Mouse (Mus musculus) embryonic facial prominence, embryonic 14.5 days (tissue): ENCODE data around the gene Bahcc1. TPM values are rescaled to one million over a fixed set of nuclear protein-coding genes. Genes with fewer than 3 reads are reported as not detected.

Experiments
- ATAC-seq: fragments of 200-750 bp; cut with Nextera tagmentation; 2 replicates; pipeline ENCODE4 v1.8.0; 2017; ENCODE audit warnings: low read depth, moderate number of reproducible peaks, moderate TSS enrichment
- DNase-seq: peaks from one replicate; pipeline ENCODE4 v3.0.0-alpha.2; 2015; ENCODE audit warnings: low spot score
- H3K27ac ChIP-seq: fragments of 300-500 bp; sonication (generic); replicated peaks from 2 replicates; pipeline ENCODE4 v1.5.1; 2014; ENCODE audit warnings: low read depth, mild to moderate bottlenecking, low read length, moderate library complexity
- H3K27me3 ChIP-seq: fragments of 300-500 bp; sonication (generic); replicated peaks from 2 replicates; pipeline ENCODE4 v1.6.1; 2014; ENCODE audit warnings: low read length; ENCODE audit not compliant: control insufficient read depth, insufficient read depth
- H3K36me3 ChIP-seq: fragments of 300-500 bp; sonication (generic); 2 replicates; pipeline ENCODE4 v1.6.1; 2014; ENCODE audit warnings: low read length, mixed read lengths; ENCODE audit not compliant: control insufficient read depth, insufficient read depth
- H3K4me1 ChIP-seq: fragments of 300-500 bp; sonication (generic); 2 replicates; pipeline ENCODE4 v1.6.1; 2014; ENCODE audit warnings: antibody characterized with exemption, low read length; ENCODE audit not compliant: control insufficient read depth, insufficient read depth
- H3K4me2 ChIP-seq: fragments of 300-500 bp; sonication (generic); 2 replicates; pipeline ENCODE4 v1.6.1; 2014; ENCODE audit warnings: low read depth, mild to moderate bottlenecking, low read length, moderate library complexity, mixed read lengths
- H3K4me3 ChIP-seq: fragments of 300-500 bp; sonication (generic); 2 replicates; pipeline ENCODE4 v1.5.1; 2014; ENCODE audit warnings: low read depth, mild to moderate bottlenecking, low read length
- H3K9ac ChIP-seq: fragments of 300-500 bp; sonication (generic); 2 replicates; pipeline ENCODE4 v1.6.1; 2014; ENCODE audit warnings: low read depth, mild to moderate bottlenecking, low read length, moderate library complexity, mixed read lengths
- H3K9me3 ChIP-seq: fragments of 300-500 bp; sonication (generic); 2 replicates; pipeline ENCODE4 v1.6.1; 2016; ENCODE audit warnings: low read length; ENCODE audit not compliant: control insufficient read depth
- WGBS: fragments of 180-500 bp; shearing (Covaris S2); extraction: QIAGEN DNeasy Blood & Tissue Kit; methylation state at CpG from one replicate; pipeline ENCODE4 v1.1.7; 2014; 5-methylcytosine and 5-hydroxymethylcytosine counted together
- polyA plus RNA-seq: library from polyadenylated mRNA; unstranded; fragments of >200 nt; fragmentation: Nextera tagmentation; extraction: Ambion mirVana; gene quantifications from 2 replicates; pipeline ENCODE4 v1.2.1, GENCODE M21; 2014

The Bahcc1 gene
- polyA plus RNA-seq, 1 experiment from 2014 or later, result 11.1 TPM

DNA sequence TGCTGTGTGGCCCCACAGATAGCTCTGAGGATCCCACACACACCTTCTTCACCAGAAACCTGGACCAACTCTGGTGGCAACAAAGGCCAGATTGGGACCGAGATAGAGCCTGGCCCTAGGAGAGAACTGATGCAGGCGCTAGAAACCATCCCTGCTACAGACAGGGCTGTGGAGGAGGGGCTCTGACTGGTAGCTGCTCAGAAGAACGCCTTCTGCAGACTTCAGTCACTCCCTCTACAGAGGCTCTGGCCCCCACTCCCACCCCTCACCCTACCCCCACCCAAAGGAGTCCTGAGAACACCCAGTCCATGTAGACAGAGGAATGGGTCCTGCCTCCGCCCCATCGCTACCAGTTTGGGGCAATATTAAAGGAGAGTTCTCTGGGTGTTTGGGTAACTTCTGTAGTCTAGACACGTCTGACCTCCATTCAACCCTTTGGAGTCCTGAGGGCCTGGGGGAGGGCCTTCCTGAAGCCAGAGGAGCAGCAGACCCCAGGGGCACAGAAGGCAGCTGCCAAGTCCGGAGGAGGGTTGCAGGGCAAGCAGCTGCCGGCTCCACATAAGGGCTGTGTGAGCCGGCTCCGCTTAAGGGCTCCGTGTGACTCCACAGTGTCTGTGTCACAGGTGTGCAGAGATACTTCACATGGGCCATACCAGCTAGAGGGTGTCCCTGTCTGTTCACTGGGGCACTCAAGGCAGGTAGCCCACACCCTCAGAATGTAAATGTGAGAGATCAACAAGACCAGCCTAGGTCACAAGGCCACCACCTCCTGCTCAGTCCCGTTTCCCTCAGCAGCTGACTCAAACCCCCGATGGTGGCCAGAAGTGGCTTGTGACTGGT lies 63.8 kb downstream of the Bahcc1 start:
- WGBS, result 24% methylated on average over 13 of the region's 13 CpGs
- peaks cover 27% of the 10 kb centered on the region for H3K4me1 ChIP-seq
- no peaks in the 10 kb centered on the region for H3K36me3 ChIP-seq
- no peaks in the 10 kb centered on the region for H3K27me3 ChIP-seq
- ATAC-seq, result peak; percentile 46
- H3K9me3 ChIP-seq, result no peaks in the 10 kb centered on the region
- no peak overlapping the region for H3K4me3 ChIP-seq
- no peak overlapping the region for H3K4me2 ChIP-seq
- peak; percentile 64 for DNase-seq
- no peak overlapping the region for H3K9ac ChIP-seq
- no peak overlapping the region for H3K27ac ChIP-seq

DNA sequence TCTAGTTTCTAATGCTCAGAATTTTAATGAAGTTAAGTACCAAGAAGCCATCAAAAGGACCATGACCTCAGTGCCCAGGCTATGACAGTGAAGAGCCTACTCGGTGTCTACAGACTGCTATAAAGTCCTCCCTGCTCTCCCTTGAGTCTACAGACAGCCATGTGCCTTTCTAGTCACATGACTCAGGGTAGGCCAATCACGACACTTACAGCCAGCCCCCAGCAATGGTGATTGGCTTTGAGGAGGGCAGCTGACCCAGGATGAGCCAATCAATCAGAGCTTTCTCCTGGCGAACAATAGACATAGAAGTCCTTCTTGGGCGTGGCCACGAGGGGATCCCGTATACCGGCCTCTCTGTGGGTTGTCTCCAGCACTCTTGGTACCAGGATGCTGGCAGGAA lies 65.0 kb downstream of the Bahcc1 start:
- H3K4me1 ChIP-seq, result peaks cover 25% of the 10 kb centered on the region
- WGBS, result 73% methylated on average over 7 of the region's 7 CpGs

DNA sequence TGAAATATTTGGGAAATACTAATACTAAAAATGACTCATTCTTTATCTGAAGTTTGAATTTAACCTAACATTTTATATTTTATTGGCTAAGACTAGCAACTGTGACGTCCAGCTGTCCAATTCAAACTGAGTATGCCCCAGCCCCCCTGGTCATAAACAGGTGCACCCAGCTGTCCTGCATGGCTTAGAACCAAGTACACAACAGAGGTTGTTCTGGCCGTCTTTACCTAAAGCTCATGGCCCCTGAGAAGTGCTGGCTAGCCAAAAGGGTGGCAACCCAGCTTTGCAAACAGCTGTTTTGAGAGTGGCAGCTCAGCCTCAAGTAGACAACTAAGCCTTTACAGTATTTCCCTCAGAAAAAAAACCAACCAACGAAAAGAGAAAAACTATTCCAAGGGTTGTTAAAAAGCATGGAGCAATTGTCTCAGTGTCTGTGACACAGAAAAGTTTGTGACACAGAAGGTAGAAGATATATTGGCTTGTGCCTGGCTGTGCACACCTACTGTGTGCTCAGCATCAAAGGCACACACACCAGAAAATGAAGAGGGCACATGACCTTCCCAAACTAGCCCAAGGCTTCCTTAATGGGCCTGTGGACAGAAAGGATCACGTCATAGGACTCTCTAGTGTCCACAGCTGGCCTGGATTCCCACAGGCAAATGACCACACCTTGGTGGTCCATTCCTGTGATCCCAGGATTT lies 65.8 kb downstream of the Bahcc1 start:
- Histone ChIP-seq H3K9me3 (no peaks in the 10 kb centered on the region), H3K9ac (no peak overlapping the region), H3K4me3 (no peak overlapping the region), H3K36me3 (no peaks in the 10 kb centered on the region), H3K27me3 (no peaks in the 10 kb centered on the region), H3K27ac (no peak overlapping the region), H3K4me1 (peaks cover 19% of the 10 kb centered on the region), H3K4me2 (no peak overlapping the region)
- 65% methylated on average over 4 of the region's 4 CpGs for WGBS
- ATAC-seq, result no peak
- peak; percentile 62 for DNase-seq

More for the DNA sequence above, 65.0 kb downstream of the Bahcc1 start:
- H3K4me2 ChIP-seq, result no peak overlapping the region
- H3K9me3 ChIP-seq, result no peaks in the 10 kb centered on the region
- DNase-seq, result no peak
- no peak; the same call in 1 of the 2 replicates for ATAC-seq
- no peak overlapping the region for H3K27ac ChIP-seq
- H3K9ac ChIP-seq, result no peak overlapping the region
- H3K27me3 ChIP-seq, result no peaks in the 10 kb centered on the region
- H3K4me3 ChIP-seq, result no peak overlapping the region
- no peaks in the 10 kb centered on the region for H3K36me3 ChIP-seq

DNA sequence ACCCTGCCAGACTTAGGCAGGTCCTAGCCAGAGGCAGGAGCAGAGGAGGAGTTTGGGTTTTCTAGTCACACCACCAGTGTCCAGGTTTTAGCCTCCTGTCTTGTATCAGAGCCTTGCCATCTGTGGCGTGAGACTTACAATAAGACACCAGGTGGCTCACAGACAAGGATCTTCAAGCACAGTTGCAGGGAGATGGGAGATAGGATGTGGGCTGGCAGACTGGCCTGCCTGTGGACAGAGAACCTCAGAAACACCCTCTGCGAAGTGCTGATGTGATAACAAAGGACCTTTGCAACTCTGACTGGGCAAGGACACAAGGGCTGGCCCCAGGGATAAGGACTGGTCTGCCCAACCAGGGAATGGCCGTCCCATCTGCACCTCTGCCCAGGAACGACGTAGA lies 66.7 kb downstream of the Bahcc1 start:
- no peak overlapping the region for H3K9ac ChIP-seq
- H3K4me1 ChIP-seq, result peaks cover 25% of the 10 kb centered on the region
- no peaks in the 10 kb centered on the region for H3K27me3 ChIP-seq
- no peak for DNase-seq
- WGBS, result 46% methylated on average over 5 of the region's 5 CpGs
- H3K4me2 ChIP-seq, result no peak overlapping the region
- H3K27ac ChIP-seq, result no peak overlapping the region
- H3K9me3 ChIP-seq, result no peaks in the 10 kb centered on the region
- no peak for ATAC-seq
- H3K36me3 ChIP-seq, result no peaks in the 10 kb centered on the region
- no peak overlapping the region for H3K4me3 ChIP-seq

DNA sequence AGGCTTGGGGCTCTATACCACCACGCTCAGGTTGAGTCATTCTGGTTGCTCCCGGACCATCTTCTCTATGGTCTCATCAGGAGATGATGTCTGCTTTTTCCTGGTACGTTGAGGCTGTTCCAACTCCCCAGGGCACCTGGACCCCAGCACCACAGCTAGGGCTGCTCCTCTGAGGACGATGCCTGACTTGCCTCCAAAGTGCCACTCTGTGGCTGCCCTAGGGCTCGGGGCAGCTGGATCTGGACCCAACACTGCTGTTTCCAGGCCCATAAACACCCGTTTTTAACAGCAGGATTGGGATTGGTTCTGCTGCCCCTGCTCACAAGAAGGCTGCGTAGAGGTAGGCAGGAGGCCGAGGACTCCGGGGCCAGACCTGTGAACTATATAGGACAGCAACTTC lies 70.4 kb downstream of the Bahcc1 start:
- H3K4me3 ChIP-seq, result no peak overlapping the region
- no peaks in the 10 kb centered on the region for H3K9me3 ChIP-seq
- H3K9ac ChIP-seq, result no peak overlapping the region
- ATAC-seq (no peak), DNase-seq (no peak)
- H3K36me3 ChIP-seq, result no peaks in the 10 kb centered on the region
- H3K27ac ChIP-seq, result no peak overlapping the region
- peaks cover 30% of the 10 kb centered on the region for H3K4me1 ChIP-seq
- WGBS, result 81% methylated on average over 9 of the region's 9 CpGs
- H3K27me3 ChIP-seq, result no peaks in the 10 kb centered on the region
- no peak overlapping the region for H3K4me2 ChIP-seq

DNA sequence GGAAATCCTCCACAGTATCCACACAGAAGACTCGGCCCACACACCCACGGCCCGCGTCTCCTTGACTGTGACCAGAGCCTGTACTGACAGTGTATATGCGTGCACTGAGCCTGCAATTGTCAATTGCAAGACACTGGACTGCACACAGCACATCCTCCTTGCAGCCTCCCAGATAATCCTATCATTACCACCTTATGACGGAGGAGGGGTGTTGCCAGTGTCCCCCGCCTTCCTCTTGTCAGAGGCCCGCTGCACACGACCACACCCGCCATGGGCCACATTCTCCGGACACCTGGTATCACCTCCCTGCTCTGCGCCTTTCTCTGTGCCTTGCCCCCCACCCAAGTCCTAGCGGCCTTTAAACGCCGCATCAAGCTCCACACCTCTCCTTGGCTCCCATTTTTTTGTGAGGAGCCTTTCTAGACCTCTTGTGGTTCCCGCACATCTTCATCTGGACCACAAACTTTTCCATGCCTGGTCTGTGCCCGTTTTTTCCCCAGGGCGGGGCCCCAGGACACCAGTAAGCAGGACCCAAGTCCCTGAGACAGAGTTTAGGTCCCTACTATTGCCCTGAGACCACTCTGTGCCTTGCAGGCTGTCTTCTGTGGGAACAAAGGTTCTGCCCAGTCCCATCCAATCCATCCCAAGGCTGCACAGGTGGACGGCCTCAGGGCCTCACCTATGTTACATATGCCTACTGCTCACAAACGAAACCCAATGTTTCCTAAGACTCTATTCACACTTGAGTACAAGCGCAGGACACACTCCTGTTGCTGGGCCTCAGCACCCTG lies 71.0 kb downstream of the Bahcc1 start:
- H3K36me3 ChIP-seq, result no peaks in the 10 kb centered on the region
- peak overlapping the region; percentile 91; the same call in 1 of the 2 replicates for H3K4me2 ChIP-seq
- ATAC-seq (no peak), DNase-seq (no peak)
- peaks cover 30% of the 10 kb centered on the region for H3K4me1 ChIP-seq
- no peaks in the 10 kb centered on the region for H3K27me3 ChIP-seq
- WGBS, result 85% methylated on average over 21 of the region's 21 CpGs
- H3K4me3 ChIP-seq, result no peak overlapping the region
- H3K27ac ChIP-seq, result no peak overlapping the region
- H3K9ac ChIP-seq, result no peak overlapping the region
- no peaks in the 10 kb centered on the region for H3K9me3 ChIP-seq

DNA sequence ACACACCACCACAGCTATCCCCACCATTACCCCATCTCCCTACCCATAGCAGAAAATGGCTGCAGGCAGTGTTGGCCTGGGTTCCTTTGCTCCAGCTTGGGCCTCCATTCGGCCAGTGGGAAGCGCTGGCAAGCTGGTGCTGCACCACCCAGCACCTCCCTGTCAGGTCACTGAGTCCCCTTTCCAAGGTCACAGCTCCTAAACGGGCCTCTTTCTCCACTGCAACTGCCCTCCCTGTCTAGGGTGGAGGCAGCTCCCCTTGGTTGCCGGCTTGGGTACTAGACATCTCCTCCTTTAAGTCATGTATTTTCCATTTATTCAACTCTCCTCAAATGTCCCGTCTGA lies 71.6 kb downstream of the Bahcc1 start:
- no peak overlapping the region; the same call in 1 of the 2 replicates for H3K27ac ChIP-seq
- H3K4me1 ChIP-seq, result peaks cover 30% of the 10 kb centered on the region
- H3K27me3 ChIP-seq, result no peaks in the 10 kb centered on the region
- 32% methylated on average over 5 of the region's 5 CpGs for WGBS
- H3K9ac ChIP-seq, result peak overlapping the region; percentile 62; the same call in 1 of the 2 replicates
- no peaks in the 10 kb centered on the region for H3K9me3 ChIP-seq
- H3K4me2 ChIP-seq, result peak overlapping the region; percentile 91
- H3K4me3 ChIP-seq, result peak overlapping the region; percentile 52
- ATAC-seq (no peak), DNase-seq (no peak)
- no peaks in the 10 kb centered on the region for H3K36me3 ChIP-seq

DNA sequence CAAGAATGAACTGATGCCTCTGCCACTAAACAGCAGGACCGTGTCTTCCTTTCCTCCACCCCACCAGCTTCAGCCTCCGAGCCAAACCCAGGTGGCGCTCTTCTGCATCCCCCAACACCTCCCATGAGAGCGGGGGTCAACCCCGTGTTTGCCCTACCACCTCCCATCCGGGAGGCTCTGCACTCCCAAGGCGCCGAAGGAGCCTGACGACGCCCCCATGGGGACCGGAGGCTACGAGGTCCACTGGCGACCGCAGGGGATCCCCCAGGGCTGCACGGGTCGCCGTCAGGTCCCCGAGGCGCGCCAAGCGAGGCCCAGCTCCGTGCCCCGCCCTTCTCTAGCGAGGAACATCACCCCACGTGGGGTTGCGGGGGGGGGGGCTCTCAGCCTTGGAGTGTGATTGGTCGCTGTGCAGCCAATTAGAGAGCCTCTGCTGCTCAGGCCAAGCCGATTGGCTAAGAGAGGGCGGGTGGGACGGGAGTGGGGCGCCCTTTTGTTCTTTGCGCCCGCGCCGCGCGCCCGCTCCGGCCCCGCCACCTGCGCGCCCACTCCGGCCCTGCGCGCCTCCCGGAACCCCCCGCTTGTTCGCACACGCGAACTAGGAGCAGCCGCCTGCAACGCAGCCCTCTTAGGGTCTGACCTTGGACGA lies 72.3 kb downstream of the Bahcc1 start:
- peak; percentile 94 for ATAC-seq
- H3K36me3 ChIP-seq, result no peaks in the 10 kb centered on the region
- H3K27me3 ChIP-seq, result no peaks in the 10 kb centered on the region
- H3K4me2 ChIP-seq, result peak overlapping the region; percentile 91
- peak overlapping the region; percentile 90 for H3K27ac ChIP-seq
- H3K4me3 ChIP-seq, result peak overlapping the region; percentile 52
- peak; percentile 98 for DNase-seq
- peaks cover 30% of the 10 kb centered on the region for H3K4me1 ChIP-seq
- H3K9me3 ChIP-seq, result no peaks in the 10 kb centered on the region
- H3K9ac ChIP-seq, result peak overlapping the region; percentile 66
- WGBS, result under 1% methylated on average over 18 of the region's 53 CpGs
